Mouse (Mus musculus) hematopoietic stem cell, adult 5-6 weeks (primary cell): ENCODE results near the gene Obscn. TPM values are rescaled to one million over a fixed set of nuclear protein-coding genes. Genes with fewer than 3 reads are reported as not detected.

Experiments
- ATAC-seq, 2 experiments: fragments of 125-278 bp in 1 of 2; replicated peaks in 1 of 2; 2 replicates each; pipeline ENCODE4 v1.8.0; 2016 to 2017; ENCODE audit warnings: inconsistent platforms in 2 of 2, mild to moderate bottlenecking in 2 of 2, moderate number of reproducible peaks in 2 of 2, low read depth in 1 of 2, moderate TSS enrichment in 1 of 2; ENCODE audit not compliant: low FRiP score in 2 of 2, poor library complexity in 2 of 2, severe bottlenecking in 2 of 2, insufficient read depth in 1 of 2, low TSS enrichment in 1 of 2
- total RNA-seq: library from RNA; stranded (forward); fragments of 172-1452, 232-1000 nt; gene quantifications from 2 replicates; pipeline ENCODE4 v1.2.3, GENCODE M21; 2017

The Obscn gene
- total RNA-seq, 1 experiment from 2014 or later: 0.10 TPM

DNA sequence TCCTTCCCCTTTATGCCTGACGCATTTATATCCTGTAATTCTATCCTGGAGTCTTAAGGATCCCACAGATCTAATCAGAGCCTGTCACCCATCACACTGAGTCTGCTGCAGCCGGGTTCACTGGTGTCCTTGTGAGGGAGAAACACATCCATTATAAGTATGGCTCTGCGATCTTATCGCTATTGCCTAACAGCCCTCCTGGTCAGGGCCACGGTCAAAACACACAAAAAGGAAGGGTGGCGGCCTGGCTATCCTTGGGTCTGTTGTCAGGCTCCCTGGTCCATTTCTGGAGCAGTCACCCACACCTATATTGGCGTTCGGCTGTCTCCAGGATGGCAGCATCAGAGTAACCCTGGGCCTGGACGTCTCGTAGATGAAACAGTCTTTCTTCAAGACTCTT, 48.6 kb downstream of the Obscn start:
- ATAC-seq: no peak

DNA sequence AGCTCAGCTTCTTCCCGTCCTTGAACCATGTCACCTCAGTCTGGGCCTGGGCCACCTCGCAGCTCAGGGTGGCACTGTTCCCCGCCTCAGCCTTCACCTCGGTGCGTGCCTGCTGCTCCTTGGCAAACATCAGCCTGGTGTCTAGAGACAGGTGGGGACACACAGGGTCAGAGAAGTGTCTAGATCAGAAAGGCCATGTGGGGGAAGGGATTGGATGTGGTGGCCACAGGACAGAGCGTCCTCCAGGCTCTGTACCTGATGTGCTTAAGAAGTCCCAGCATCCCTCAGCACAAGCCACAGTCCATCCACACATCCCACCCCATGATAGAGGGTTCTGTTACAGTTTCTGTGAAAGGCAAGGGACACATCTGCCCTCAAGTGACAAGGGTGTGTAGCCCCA, 51.0 kb downstream of the Obscn start:
- ATAC-seq: no peak

DNA sequence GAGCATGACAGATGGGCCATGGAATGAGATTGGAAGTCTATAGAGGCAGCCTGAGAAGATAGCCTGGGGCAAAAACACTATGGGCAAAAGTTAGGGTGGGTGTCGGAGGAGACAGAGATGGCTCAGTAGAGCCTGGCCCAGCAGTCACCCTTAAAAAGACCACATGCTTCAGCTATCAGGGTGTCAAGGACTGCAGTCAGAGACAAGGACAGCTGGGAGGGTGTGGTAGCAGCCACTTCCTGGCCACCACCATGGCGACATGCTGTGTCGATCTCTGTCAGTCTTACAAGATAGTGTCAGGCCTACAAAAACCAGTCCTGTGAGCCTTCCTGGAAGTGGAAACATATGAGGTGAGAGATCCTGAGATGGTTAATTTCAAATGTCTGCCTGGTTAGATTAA, 53.1 kb downstream of the Obscn start:
- ATAC-seq: no peak

DNA sequence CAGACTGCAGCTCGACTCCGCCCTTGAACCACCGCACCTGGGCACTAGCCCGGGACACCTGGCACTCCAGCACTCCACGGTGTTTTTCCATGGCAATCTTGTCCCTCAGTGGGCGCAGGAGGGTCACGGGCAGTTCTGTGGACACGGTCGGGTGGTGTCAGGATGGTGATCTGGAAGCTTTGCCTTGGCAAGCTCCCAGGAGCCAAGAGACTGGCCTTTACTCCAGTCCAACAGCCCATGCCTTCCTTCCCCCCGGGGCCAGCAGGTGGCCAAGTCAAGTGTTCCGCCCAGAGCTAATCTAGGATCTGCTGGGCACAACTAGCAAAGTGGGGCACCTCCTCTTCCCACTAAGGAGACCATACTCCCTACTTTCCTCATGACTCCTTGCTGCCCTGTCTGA, 57.9 kb downstream of the Obscn start:
- no peak for ATAC-seq

DNA sequence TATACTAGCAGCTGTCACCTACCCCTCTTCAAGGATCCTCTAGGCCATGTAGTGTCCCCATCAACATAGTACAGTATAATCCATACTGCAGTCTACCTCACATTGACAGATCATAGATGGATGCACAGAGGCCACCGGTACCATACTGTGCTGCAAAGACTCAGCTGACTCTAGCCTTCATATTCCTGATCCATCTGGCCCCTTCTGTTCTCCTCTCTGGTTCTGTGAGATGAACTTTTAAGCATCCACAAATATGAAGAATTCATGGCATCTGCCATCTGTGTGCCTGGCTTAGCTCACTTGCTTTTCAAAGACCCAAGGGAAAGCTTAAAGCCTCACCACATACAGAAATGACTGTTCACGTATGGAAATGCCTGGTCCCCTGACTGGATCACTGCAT, 65.9 kb downstream of the Obscn start:
- no peak for ATAC-seq

DNA sequence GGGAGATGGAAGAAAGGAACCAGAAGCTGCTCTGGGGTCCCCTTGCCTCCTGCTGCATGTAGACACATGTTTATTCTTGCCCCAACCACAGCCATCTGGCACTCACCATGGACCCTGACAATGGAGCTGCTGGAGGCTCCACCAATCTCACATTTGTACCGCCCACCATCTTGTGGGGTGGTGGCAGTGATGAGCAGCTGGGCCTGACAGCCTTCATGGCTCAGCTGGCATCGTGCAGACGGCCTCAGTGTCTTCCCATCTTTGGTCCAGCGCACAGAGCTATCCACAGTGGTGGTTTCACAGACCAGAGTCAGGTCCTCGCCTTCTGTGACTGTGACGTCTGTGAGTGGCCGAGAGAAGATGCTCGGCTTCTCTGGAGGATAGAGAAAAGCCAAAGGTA, 67.3 kb downstream of the Obscn start:
- no peak for ATAC-seq

DNA sequence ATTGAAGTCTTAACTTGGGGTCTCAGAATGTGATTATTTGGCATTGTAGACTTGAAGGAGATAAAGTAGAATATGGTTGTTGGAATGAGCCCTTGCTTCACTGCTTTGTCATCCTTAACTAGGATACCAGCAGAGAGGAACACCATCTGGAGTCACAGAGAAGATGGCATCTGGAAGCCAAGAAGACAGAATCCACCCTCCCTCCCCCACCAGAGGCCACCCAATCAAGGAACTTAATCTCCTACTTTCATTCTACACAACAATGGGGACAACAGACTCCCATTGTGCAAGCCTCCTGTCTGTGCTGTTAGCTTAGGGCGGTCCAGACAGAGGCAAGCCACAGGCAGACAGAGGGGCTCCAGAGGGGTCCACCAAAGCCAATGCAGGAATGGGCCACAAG, 67.8 kb downstream of the Obscn start:
- no peak for ATAC-seq

DNA sequence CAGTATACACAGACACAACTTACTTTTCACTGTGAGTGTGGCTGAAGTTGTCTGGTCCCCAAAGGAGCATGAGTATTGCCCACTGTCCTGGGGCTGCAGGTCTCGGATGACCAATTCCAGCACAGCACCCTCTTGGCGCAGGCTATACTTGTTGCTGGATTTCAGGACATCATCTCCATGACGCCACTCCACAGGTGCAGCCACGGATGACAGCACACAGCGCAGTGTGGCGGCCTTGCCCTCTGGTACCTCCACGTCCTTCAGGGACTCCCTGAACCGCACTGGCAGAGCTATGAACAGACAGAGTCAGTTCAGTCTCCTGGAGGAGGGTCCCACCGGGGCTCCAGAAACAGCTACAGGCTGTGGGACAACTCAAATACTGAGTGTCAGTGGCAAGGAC, 68.3 kb downstream of the Obscn start:
- ATAC-seq: no peak

DNA sequence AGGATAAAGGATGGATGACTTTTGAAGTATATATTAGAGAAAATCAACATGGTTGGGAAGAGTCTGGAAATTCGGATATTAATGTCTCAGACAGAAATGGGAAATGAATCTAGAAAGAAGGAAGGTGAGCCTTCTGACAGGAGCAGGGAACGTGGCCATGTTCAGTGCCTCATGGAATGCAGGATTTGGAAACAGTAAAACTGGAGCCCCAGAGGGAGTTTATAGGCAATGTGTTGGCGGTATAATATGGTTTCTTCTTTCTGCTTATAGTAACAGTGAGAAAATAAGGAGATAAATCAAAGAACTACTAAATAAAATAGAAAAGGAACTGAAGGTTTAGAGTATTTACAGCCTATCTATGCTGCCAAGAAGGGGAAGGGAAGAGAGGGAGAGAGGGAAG, 78.2 kb downstream of the Obscn start:
- ATAC-seq: no peak

DNA sequence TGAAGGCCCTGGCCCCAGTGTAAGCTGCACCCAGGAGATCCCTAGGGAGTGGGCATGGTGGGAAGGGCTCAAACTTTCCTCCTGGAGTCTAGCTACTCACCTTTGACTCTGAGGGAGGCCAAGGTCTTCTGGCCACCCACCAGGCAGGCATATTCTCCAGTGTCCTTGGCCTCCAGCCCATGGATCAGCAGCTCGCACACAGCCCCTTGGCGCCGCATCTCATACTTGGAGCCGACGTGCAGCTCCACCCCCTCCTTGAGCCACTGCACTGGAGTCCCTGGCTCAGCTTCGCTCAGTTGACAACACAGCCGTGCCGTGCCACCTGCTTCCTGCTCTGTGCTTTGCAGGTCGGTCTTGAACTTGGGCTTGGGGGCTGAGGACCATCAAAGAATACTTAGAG, 85.2 kb downstream of the Obscn start:
- no peak for ATAC-seq

DNA sequence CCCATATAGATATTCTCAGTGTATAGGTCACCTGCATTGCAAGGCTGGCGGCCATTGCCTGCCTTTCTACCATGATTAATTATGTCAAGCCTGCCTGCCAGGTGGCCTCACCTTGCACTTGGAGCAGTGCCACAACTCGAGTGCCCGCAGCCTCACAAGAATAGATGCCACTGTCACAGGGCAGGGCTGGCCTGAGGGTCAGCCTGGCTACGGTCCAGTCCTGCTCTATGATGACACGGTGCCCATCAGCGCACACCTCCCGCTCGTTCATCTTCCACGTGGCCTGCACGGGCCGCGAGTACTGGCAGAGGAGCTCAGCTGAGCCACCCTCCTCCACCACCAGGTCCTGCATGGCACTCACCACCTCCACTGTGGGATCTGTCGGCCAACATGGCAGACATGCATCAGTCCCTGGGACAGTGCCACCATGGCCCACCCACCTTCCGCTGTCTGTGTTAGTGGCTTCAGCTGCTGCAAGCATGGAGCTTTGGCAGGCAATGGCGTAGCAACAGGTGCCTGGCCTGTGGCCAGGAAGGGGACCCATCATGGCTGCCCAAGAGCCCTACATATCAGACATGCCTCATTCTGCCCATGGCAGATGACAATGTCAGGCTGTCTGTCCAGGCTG, 91.4 kb downstream of the Obscn start:
- ATAC-seq: no peak

DNA sequence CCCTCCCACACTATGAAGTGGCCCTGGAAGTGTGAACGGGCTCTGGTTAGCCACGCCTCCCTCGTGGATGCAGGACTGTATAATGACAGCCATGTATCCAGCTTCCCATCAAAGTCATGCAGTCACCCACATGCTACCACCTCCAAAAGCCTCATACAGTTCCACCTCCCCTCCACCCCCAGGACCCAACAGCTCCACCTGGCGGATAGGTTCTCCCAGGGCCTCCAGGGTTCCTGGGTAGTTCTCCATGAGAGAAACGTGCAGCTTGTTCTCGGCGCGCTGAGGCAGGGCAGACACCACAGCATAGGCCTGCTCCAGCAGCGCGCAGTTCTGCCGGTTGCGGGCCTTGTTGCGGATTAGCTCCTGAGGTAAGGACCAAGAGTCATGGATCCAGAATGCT, 107.2 kb downstream of the Obscn start:
- no peak for ATAC-seq

DNA sequence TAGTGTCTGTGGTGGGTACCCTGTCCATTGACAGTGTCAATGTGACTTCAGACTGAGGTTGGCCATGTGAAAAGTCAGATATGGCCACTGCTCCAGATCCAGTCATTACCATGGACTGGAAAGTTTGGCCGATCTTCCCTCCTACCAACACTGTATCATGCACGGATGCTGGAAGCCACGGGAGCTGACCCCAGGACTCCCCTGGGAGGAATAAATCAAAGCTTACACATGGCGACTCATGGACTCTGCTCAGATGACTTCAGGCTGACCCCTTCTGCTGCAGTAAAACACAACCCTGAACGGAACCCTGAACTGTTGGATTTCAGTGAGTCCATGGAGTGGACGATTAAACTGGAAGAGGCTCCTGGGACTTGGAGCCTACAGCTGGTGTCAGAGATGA, 109.8 kb downstream of the Obscn start:
- ATAC-seq: no peak

DNA sequence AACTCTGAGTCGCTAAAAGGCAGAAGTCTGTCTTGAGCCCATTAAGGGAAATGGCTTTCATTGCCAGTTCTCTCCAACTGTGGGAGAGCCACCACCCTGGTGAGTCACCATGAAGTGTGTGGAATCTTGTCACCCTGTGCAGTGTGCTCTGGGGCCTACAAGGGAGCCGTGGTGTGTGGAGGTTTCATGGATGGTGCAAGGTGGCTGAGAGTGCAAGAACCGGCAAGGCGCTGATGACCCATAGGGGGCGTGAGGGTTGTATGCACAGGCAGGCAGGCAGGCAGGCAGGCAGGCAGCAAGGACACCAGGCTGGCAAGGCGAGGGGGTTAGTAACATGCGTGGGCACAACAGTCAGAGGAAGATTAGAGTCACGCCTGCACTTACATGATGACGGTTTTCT, 121.2 kb downstream of the Obscn start:
- peak; percentile 34 to 52; a peak in 1 of 4 replicates for ATAC-seq

DNA sequence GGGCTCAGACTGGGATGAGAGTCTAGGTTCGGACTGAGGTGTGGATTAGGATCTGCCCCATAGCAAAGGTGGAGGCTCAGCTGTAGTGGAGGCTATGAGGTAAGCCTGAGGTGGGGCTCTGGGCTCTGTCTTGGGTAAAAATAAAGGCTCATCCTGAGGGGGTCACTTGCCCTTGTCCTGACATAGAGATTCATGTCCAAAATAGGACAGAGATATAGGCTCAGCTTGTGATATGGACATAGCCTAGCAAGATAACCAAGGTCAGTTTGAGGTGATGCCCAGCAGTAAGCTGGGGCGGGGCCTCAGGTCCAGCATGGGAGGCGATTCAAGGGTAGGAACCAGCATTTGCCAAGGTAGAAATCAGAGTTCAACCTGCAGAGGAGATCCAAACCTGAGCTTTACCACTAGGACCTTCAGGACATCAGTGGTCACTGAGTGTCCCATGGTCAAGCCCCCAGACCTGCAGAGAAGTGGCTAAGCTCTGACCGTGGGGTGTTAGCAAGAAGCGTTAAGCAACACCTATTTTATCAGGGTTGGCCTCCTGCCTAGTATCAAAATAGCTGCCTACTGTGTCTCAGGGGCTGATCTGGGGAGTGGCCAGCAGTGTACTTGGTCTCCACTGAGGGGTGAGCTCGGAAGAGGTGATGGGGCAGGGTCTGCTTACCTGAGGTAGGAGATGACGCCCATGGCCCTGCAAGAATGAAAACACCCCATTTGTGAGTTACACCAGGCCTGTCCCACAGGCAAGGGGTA, 133.7 kb downstream of the Obscn start:
- no peak for ATAC-seq

DNA sequence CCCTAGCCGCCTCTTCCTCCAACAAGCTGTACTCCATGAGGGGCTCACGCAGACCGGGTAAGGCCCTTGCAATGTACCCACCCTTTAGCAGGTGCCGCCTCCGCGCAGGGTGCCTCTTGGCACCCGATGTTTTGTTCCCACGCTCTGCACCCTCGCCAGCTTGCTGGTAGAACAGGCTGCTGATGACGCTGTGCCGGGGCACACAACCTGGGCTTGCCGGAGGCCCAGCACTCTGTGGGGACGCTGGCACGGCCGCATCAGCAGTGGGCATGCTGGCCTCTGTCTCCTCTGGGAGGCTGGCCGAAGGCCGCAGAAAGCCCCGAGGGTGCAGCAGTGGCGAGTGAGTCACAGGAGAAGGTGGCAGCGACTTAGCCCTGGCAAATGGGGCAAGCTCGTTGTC, 135.6 kb downstream of the Obscn start:
- no peak for ATAC-seq

DNA sequence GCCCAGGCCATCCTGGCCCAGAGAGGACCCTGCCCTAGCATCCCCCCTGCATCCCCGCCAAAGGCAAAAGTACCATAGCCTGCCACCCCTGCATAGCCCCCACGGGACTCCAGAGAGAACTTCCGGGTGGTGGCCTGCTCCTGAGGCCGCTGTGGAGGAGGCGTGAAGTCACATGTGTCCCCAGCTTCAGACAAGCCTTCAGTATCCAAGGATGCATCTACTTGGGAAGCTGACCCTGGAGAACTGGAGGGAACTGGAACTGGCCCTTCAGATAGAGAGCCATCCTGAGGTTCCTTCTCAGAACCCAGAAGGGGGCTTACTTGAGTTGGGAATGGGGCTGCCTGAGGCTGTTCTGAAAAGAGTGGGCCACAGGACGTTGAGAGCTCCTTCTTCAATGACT, 136.4 kb downstream of the Obscn start:
- ATAC-seq: no peak

DNA sequence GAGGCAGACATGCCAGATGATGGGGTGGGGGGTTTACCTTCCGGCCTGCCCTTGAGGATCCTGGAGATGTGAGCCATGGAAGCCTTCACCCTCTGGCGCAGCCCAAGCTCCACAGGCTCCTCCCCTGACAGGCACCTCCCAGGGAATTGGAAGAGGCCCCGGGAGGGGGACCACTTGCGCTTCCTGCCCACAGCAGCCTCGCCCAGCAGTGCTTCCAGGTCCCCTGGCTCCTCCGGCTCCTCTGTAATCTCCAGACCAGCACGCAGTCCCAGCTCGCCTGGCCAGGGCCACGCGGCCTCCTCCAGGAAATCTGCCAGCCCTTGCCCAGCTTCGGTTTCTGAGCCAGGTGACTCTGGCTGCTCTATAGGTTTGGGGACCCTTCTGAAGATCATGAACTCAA, 137.0 kb downstream of the Obscn start:
- no peak for ATAC-seq

DNA sequence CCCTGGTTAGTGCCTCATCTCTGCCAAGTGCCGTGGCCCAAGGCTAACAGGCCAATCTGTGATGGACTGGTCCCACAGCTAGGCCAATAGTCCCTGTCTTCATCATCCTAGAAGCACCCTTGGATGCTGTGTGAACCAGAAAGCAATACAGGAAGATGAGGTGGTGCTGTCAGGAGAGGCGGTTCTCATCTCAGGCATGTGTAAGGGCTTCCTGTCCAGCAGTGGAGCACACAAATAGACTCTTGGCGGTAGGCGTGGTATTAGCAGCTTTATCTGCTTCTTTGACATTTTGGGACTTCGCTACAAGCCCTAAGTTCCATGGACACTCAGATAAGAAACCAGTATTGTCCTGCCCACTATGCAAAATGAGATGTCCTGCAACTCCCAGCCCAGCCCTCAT, 138.7 kb downstream of the Obscn start:
- no peak for ATAC-seq
